Mouse (Mus musculus) hindbrain, embryonic 13.5 days (tissue): ENCODE results near the gene Gmppa. TPM values are rescaled to one million over a fixed set of nuclear protein-coding genes. Genes with fewer than 3 reads are reported as not detected.

Experiments used
- ATAC-seq: fragments of 200-750 bp; cut with Nextera tagmentation; 2 replicates; pipeline ENCODE4 v1.8.0; 2017; ENCODE audit warnings: moderate TSS enrichment; ENCODE audit not compliant: low FRiP score
- H3K27ac ChIP-seq: fragments of 300-500 bp; sonication (generic); 2 replicates; pipeline ENCODE4 v1.5.1; 2015; ENCODE audit warnings: inconsistent platforms, mild to moderate bottlenecking, moderate library complexity
- H3K27me3 ChIP-seq: fragments of 300-500 bp; sonication (generic); 2 replicates; pipeline ENCODE4 v1.6.1; 2015; ENCODE audit warnings: mild to moderate bottlenecking, inconsistent platforms
- H3K36me3 ChIP-seq: fragments of 300-500 bp; sonication (generic); 2 replicates; pipeline ENCODE4 v1.6.1; 2015; ENCODE audit warnings: mild to moderate bottlenecking, inconsistent platforms
- H3K4me1 ChIP-seq: fragments of 300-500 bp; sonication (generic); replicated peaks from 2 replicates; pipeline ENCODE4 v1.6.1; 2015; ENCODE audit warnings: inconsistent platforms
- H3K4me2 ChIP-seq: fragments of 300-500 bp; sonication (generic); 2 replicates; pipeline ENCODE4 v1.6.1; 2015; ENCODE audit warnings: inconsistent platforms, mild to moderate bottlenecking, moderate library complexity
- H3K4me3 ChIP-seq: fragments of 300-500 bp; sonication (generic); 2 replicates; pipeline ENCODE4 v1.5.1; 2015; ENCODE audit warnings: mild to moderate bottlenecking, inconsistent platforms
- H3K9ac ChIP-seq: fragments of 300-500 bp; sonication (generic); 2 replicates; pipeline ENCODE4 v1.6.1; 2015; ENCODE audit warnings: mild to moderate bottlenecking, inconsistent platforms
- H3K9me3 ChIP-seq: fragments of 300-500 bp; sonication (generic); 2 replicates; pipeline ENCODE4 v1.6.1; 2016; ENCODE audit warnings: inconsistent platforms
- WGBS: fragments of 180-500 bp; shearing (Covaris S2); methylation state at CpG from one replicate; pipeline ENCODE4 v1.1.7; 2015; 5-methylcytosine and 5-hydroxymethylcytosine counted together
- polyA plus RNA-seq: library from polyadenylated mRNA; unstranded; fragments of >200 nt; fragmentation: Nextera tagmentation; extraction: Ambion mirVana; gene quantifications from 2 replicates; pipeline ENCODE4 v1.2.1, GENCODE M21; 2015

Gene Gmppa
- polyA plus RNA-seq, 1 experiment from 2014 or later, result 84.4 TPM

DNA sequence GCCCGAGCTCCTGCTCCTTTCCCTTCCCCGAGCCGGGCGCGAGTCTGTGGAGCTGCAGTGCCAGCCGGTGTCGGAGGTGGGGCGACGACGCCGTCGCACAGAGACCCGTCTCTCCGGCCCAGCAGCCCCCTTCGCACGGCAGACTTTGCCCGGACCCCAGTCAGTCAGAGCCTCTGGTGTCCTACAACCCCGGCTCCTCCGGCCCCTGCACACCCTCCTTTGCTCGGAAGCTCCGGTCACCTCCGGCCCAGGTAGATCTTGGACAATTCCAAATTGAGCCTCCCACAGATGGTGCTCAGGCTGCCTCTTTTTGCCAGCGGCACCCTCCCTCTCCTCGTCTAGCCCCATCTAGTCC, 43.9 kb downstream of the Gmppa start:
- Histone ChIP-seq H3K4me1 (peaks cover 64% of the 10 kb centered on the region), H3K9ac (peak overlapping the region; percentile 94), H3K4me3 (peak overlapping the region; percentile 90), H3K27me3 (peaks cover 38% of the 10 kb centered on the region), H3K27ac (peak overlapping the region; percentile 92), H3K9me3 (no peaks in the 10 kb centered on the region), H3K4me2 (peak overlapping the region; percentile 86), H3K36me3 (peaks cover 48% of the 10 kb centered on the region)
- no peak for ATAC-seq
- 1% methylated on average over 10 of the region's 24 CpGs for WGBS

DNA sequence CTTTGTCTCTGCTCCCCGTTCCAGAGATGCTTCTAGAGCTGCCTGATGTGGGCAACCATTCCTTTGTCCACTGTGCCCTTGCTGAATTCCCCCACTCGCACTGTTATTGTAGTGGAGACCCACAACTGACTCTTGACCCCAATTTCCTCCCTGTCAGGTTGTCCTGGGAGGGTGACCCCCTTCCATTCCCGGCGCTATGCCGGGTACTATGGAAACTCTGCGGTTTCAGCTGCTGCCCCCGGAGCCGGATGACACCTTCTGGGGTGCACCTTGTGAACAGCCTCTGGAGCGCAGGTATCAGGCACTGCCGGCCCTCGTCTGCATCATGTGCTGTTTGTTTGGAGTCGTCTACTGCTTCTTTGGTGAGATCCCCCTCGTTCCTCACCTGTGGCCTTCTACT, 44.3 kb downstream of the Gmppa start:
- H3K9me3 ChIP-seq, result no peaks in the 10 kb centered on the region
- peaks cover 42% of the 10 kb centered on the region for H3K27me3 ChIP-seq
- ATAC-seq, result no peak
- H3K4me1 ChIP-seq, result peaks cover 61% of the 10 kb centered on the region
- peaks cover 48% of the 10 kb centered on the region for H3K36me3 ChIP-seq
- peak overlapping the region; percentile 92 for H3K27ac ChIP-seq
- peak overlapping the region; percentile 94 for H3K9ac ChIP-seq
- H3K4me3 ChIP-seq, result peak overlapping the region; percentile 90
- 17% methylated on average over 13 of the region's 13 CpGs for WGBS
- peak overlapping the region; percentile 86 for H3K4me2 ChIP-seq

DNA sequence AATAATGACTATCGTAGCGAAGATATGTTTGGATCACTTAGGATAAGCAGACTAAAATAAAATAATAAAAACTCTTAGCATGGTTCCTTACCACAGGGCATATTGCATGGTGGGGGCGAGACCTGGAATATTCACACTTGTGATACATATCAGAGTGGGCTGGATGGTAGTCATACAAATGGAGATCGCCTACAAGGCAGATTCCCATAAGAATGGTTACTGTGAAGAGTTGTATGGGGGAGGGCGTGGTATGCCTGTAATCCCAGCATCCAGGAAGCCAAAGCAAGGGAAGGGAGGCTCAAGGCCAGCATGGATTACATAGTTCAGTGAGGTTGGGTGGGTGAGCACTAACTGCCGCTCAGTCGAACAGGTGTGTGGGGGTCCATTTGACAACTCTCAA, 45.0 kb downstream of the Gmppa start:
- no peak for ATAC-seq
- Histone ChIP-seq H3K27ac (no peak overlapping the region), H3K36me3 (peaks cover 48% of the 10 kb centered on the region), H3K4me3 (peak overlapping the region; percentile 90), H3K4me1 (peaks cover 61% of the 10 kb centered on the region), H3K9ac (peak overlapping the region; percentile 94), H3K27me3 (peaks cover 49% of the 10 kb centered on the region), H3K9me3 (no peaks in the 10 kb centered on the region), H3K4me2 (peak overlapping the region; percentile 86)
- 89% methylated on average over 7 of the region's 7 CpGs for WGBS

DNA sequence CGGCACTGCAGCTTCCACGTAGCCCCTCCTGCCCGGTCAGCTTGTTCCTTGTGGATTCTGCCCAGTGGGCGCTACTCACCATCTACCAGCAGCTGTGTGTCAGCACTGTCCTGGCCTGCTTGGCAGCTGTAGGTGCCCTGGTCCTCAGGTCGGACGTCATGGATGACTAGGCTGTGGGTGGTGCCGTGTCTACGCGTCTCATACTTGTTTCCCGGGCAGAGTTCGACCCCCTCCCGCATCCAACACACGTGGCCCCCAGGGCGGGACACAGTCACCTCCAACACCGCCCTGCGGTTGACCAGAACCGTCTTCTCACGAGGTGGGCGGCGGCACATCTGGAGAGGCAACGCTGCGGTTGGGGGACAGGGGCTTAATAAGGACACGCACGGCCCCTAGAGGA, 50.8 kb downstream of the Gmppa start:
- H3K4me2 ChIP-seq, result peak overlapping the region; percentile 86
- H3K9me3 ChIP-seq, result no peaks in the 10 kb centered on the region
- H3K4me1 ChIP-seq, result peaks cover 39% of the 10 kb centered on the region
- ATAC-seq, result 0 out of 2 replicates have a peak, but pooled peaks have one; percentile 9
- H3K4me3 ChIP-seq, result peak overlapping the region; percentile 49
- H3K27me3 ChIP-seq, result peaks cover 98% of the 10 kb centered on the region
- H3K9ac ChIP-seq, result no peak overlapping the region; the same call in 1 of the 2 replicates
- H3K27ac ChIP-seq, result no peak overlapping the region
- 7% methylated on average over 24 of the region's 24 CpGs for WGBS
- H3K36me3 ChIP-seq, result peaks cover 63% of the 10 kb centered on the region

DNA sequence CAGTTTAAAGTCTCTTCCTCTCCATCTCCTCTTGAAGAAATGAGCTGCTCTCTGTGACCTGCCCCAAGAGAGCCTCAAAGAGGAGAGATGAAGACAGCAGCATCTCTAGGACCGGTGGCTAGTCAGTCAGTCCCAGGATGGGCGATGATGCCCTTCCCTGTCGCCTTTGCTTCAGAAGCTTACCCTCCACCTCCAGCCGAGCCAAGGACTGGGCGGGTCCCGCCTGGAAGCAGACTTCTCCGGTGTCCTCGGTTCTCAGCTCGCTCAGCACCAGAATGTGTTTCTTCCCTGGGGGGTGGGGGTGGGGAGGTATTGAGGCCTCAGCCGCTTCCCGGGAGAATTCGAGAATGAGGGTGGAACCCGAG, 51.3 kb downstream of the Gmppa start:
- Histone ChIP-seq H3K9me3 (no peaks in the 10 kb centered on the region), H3K27me3 (peaks cover 100% of the 10 kb centered on the region), H3K36me3 (peaks cover 63% of the 10 kb centered on the region), H3K4me2 (peak overlapping the region; percentile 86), H3K9ac (no peak overlapping the region; the same call in 1 of the 2 replicates), H3K27ac (no peak overlapping the region), H3K4me1 (peaks cover 37% of the 10 kb centered on the region), H3K4me3 (peak overlapping the region; percentile 49)
- ATAC-seq, result peak; percentile 34; the same call in 1 of the 2 replicates
- under 1% methylated on average over 13 of the region's 13 CpGs for WGBS

DNA sequence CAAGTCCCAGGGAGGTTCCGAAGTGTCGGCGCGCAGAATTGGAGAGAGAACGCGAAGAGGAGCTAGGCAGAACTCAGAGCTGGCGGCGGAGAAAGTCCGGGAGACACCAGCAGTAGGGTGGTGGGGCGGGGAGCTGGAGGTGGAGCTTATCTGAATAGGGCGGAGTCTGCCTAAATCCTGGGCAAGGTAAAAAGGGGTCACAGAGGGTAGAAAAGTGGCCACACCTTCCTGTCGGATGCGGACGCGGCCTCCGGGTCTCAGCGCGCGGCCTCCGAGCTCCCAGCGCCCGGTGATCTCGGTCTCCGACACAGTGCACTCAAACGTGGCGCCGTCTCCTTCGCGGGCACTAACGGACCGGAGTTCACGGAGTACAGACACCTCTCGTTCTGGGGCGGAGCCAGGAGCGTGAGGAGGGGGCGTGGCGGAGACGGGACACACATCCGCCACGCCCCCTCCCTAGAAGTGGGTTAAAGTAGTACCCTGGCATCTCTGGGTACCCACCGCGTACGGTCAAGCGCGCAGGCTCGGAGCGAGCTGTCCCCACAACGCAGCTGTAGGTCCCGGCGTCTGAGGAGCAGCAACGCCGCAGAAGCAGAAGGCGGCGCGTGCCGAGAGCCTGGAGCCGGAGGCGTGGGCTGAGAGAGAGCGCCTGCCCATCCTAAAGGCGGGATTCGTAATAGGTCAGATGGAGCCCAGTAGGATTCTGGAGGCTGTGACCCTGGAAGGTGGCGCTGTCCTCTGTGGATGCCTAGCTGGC, 51.9 kb downstream of the Gmppa start:
- Histone ChIP-seq H3K27me3 (peaks cover 100% of the 10 kb centered on the region), H3K36me3 (peaks cover 57% of the 10 kb centered on the region), H3K4me3 (peak overlapping the region; percentile 49), H3K27ac (no peak overlapping the region), H3K4me1 (peaks cover 31% of the 10 kb centered on the region), H3K9ac (peak overlapping the region; percentile 68), H3K4me2 (peak overlapping the region; percentile 86), H3K9me3 (no peaks in the 10 kb centered on the region)
- WGBS, result under 1% methylated on average over 62 of the region's 62 CpGs
- peak; percentile 70 for ATAC-seq

GRCm38 (mm10) chr1:75490785-75491551, 55.2 kb downstream of the Gmppa start:
- peaks cover 23% of the 10 kb centered on the region for H3K36me3 ChIP-seq
- no peaks in the 10 kb centered on the region for H3K9me3 ChIP-seq
- no peak overlapping the region for H3K4me3 ChIP-seq
- no peak overlapping the region for H3K27ac ChIP-seq
- peaks cover 22% of the 10 kb centered on the region for H3K4me1 ChIP-seq
- peaks cover 76% of the 10 kb centered on the region for H3K27me3 ChIP-seq
- WGBS, result 83% methylated on average over 34 of the region's 34 CpGs
- no peak overlapping the region for H3K4me2 ChIP-seq
- no peak overlapping the region for H3K9ac ChIP-seq
- ATAC-seq, result no peak

DNA sequence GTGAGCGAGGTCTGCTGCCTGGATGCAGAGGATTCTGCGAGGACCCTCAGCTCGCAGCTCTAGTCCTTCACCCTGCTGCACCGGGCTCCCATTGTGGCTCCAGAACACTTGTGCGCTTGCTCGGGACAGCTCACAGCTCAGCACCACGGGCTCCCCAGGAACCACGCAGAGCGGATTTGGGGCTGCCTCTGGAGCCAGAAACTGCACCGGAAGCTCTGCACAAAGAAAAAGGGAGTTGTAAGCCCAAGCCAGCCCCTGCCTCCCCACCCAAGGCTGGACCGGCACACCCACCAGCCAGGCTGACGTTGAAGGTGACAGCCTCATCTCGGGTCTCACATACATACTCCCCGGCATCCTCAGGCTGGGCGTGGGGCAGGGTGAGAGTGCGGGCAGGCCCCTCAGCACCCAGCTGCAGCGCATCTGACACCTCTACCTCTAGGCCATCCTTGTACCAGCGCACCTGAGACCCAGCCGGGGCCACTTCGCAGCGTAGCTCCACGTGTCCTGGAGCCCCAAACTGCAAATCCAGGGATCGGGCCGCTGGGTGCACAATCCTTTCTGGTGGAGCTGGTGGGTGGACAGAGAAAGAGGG, 56.9 kb downstream of the Gmppa start:
- peaks cover 34% of the 10 kb centered on the region for H3K36me3 ChIP-seq
- peak overlapping the region; percentile 46 for H3K9ac ChIP-seq
- no peak overlapping the region for H3K4me2 ChIP-seq
- H3K9me3 ChIP-seq, result no peaks in the 10 kb centered on the region
- peaks cover 59% of the 10 kb centered on the region for H3K27me3 ChIP-seq
- H3K4me1 ChIP-seq, result peaks cover 7% of the 10 kb centered on the region
- ATAC-seq, result no peak
- WGBS, result 40% methylated on average over 24 of the region's 24 CpGs
- no peak overlapping the region for H3K27ac ChIP-seq
- H3K4me3 ChIP-seq, result no peak overlapping the region

Other genes starting within 250 kb of the Gmppa start
- 23.4 and 24.5 TPM in 2 replicates for gene Ankzf1, start 243.8 kb upstream of the Gmppa start, polyA plus RNA-seq
- 44.7 and 47.7 TPM in 2 replicates for gene Atg9a, start 243.7 kb upstream of the Gmppa start, polyA plus RNA-seq
- 19.9 and 22.5 TPM in 2 replicates for gene Glb1l, start 225.1 kb upstream of the Gmppa start, polyA plus RNA-seq
- gene Stk16, start 225.1 kb upstream of the Gmppa start, polyA plus RNA-seq, result 138 and 145 TPM in 2 replicates
- gene Tuba4a, start 216.1 kb upstream of the Gmppa start, polyA plus RNA-seq, result 6.5 and 7.1 TPM in 2 replicates
- not detected in 2 replicates for gene A630095N17Rik, start 203.8 kb upstream of the Gmppa start, polyA plus RNA-seq
- gene Dnajb2, start 199.5 kb upstream of the Gmppa start, polyA plus RNA-seq, result 59.7 and 62.3 TPM in 2 replicates
- gene Ptprn, start 171.4 kb upstream of the Gmppa start, polyA plus RNA-seq, result 15.6 and 17.6 TPM in 2 replicates
- 131 and 140 TPM in 2 replicates for gene Resp18, start 157.5 kb upstream of the Gmppa start, polyA plus RNA-seq
- gene Dnpep, start 117.9 kb upstream of the Gmppa start, polyA plus RNA-seq, result 161 and 170 TPM in 2 replicates
- gene Des, start 75.6 kb upstream of the Gmppa start, polyA plus RNA-seq, result 1.8 and 2.9 TPM in 2 replicates
- gene Speg, start 60.6 kb upstream of the Gmppa start, polyA plus RNA-seq, result 15.9 and 16.0 TPM in 2 replicates
- 25.9 and 29.3 TPM in 2 replicates for gene Asic4, start 14.5 kb downstream of the Gmppa start, polyA plus RNA-seq
- 32.4 and 33.8 TPM in 2 replicates for gene Chpf, start 43.4 kb downstream of the Gmppa start, polyA plus RNA-seq
- 43.7 and 45.0 TPM in 2 replicates for gene Tmem198, start 43.6 kb downstream of the Gmppa start, polyA plus RNA-seq
- gene Obsl1, start 70.5 kb downstream of the Gmppa start, polyA plus RNA-seq, result 21.0 and 22.8 TPM in 2 replicates
- 11.5 and 11.7 TPM in 2 replicates for gene Inha, start 71.1 kb downstream of the Gmppa start, polyA plus RNA-seq
- gene Stk11ip, start 85.6 kb downstream of the Gmppa start, polyA plus RNA-seq, result 18.6 and 20.7 TPM in 2 replicates
- gene Slc4a3, start 110.3 kb downstream of the Gmppa start, polyA plus RNA-seq, result 50.4 and 50.9 TPM in 2 replicates